Mouse (Mus musculus) megakaryocyte, embryonic 14.5 days (primary cell): ENCODE measurements around the gene Map3k20.

Experiments
- FLI1 ChIP-seq: IDR thresholded peaks from 2 replicates; pipeline ENCODE4 v1.6.1; 2012; ENCODE audit warnings: low read length, inconsistent platforms, mixed read lengths
- GATA1 ChIP-seq: IDR thresholded peaks from 3 replicates; pipeline ENCODE4 v1.6.1; 2012; ENCODE audit warnings: mixed read lengths, low read length, inconsistent platforms, borderline replicate concordance

- TF ChIP-seq GATA1 = no peak
- TF ChIP-seq FLI1 = no peak
Observed at GRCm38 (mm10) chr2:72475797-72476485, 190.5 kb downstream of the Map3k20 start, which contains the start of gene Cdca7.
